Mouse (Mus musculus): ENCODE results near the gene Gpr162.

The Gpr162 gene

DNA sequence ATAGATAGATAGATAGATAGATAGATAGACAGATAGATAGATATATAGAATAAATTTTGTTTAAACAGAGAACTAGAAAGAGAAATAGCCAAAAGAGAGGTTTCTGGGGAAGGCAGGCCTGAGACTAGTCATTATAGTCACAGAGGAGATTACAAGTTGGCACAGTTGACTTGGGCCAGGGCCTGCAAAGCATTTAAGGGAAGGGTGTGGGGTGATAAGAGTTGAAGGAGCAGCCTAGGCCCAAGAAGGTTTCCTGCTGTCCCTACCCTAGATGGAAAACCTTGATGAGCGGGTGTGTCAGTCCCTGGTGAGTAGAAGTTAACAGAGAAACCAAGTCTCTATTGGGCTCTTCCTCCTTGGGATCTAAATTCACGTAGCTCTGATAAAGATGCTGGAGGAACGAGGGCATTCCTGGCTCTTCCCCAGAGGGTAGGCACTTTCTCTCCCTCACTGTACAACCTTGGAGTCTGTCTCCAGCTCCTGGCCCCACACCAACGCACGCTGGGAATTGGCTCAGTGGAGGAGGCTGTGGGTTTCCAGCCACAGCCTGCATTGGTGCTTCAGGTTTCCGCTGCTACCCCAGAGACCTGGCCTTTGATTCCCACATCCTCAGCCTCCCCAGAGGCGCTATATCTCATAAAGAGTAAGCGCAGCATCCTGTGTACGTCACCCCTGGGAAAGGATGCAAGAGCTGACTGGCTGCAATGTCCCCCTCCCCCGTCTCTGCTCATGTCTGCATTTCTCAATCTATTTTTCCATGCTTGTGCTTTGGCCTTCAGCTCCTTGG lies 21.1 kb upstream of the Gpr162 start:
- in situ Hi-C loops (cut with MboI; ENCODE audit: low pct_unique_long_range_greater_than_20kb in 1 of 2, low sequenced_read_pairs in 2 of 2, unreplicated experiment in 1 of 2) = no loop called here

DNA sequence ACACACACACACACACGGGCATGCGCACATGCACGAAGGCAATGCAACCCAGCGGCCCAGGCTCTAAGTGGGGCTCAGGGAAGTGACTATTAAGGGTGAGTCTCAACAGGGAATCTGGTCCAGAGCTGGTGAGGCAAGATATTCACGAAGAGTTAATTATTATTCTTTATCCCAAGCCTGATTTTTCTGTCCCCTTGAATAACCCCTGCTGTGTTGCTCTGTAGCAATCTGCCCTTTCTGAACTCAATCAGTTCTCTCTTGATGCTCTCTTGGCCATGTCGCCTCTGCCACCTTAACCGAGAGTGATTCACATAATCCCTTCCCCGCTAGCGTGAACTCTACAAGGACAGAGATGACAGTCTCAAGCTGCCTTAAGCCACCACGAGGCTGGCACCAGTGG lies 19.6 kb upstream of the Gpr162 start:
- in situ Hi-C loops (cut with MboI; ENCODE audit: low pct_unique_long_range_greater_than_20kb in 1 of 2, low sequenced_read_pairs in 2 of 2, unreplicated experiment in 1 of 2) = no loop called here

DNA sequence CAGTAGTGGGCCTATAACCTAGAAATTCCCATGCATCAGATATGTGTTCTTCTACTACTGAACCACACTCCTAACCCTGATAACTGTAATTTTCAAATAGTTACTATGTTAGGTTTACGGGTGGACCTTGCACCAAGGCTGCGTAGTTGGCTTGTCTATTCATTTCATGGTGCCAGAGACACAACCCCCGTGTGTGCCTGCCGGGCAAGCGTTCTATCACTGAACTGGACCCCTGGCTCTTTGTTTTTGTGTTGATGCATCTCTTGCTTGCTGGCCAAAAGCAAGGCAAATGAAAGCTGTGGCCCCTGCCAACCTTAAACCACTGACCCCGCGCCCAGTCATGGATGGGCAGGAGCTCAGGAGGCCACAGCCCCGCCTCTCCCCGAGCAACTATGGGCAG lies 18.0 kb upstream of the Gpr162 start:
- in situ Hi-C loops (cut with MboI; ENCODE audit: low pct_unique_long_range_greater_than_20kb in 1 of 2, low sequenced_read_pairs in 2 of 2, unreplicated experiment in 1 of 2) = no loop called here

DNA sequence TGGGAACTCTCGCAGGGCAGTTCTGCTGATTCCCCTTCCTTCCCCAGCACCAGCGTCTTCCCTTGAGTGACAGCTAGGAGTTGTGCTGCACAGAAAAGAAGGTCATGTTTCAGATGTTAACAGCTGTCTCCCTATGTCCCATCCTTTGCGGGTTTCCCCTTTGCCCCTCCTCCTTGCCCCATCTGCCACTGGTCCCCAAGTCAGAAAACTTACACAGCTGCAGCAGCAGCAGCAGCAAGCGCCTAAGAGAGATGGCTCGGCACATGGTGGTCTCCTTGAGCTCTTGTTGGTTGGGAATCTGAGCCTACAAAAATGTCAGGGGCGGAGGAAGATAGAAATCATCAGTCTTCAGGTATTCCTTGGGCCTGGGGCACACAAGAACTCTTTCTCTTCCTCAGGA lies 15.6 kb upstream of the Gpr162 start:
- in situ Hi-C loops (cut with MboI; ENCODE audit: low pct_unique_long_range_greater_than_20kb in 1 of 2, low sequenced_read_pairs in 2 of 2, unreplicated experiment in 1 of 2) = no loop called here

DNA sequence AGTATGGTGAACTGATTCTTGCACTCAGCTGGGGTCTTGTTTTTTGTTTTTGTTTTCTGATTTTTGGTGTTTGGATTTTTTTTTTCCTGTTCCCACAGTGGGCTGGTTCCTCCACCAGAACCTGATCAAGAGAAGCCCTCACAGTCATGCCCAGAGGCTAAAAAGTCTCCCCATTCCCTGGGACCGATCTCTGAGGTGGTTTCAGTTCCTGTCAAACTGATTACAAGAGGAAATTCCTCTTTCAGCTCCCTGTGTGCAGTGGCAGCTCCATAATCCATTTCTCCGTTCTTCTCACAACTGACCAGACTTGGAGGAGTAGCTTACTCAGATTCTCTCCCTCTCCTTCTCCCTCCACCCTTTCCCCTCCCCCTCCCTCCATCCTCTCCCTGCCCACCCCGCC lies 10.6 kb upstream of the Gpr162 start:
- in situ Hi-C loops (cut with MboI; ENCODE audit: low pct_unique_long_range_greater_than_20kb in 1 of 2, low sequenced_read_pairs in 2 of 2, unreplicated experiment in 1 of 2) = no loop called here

DNA sequence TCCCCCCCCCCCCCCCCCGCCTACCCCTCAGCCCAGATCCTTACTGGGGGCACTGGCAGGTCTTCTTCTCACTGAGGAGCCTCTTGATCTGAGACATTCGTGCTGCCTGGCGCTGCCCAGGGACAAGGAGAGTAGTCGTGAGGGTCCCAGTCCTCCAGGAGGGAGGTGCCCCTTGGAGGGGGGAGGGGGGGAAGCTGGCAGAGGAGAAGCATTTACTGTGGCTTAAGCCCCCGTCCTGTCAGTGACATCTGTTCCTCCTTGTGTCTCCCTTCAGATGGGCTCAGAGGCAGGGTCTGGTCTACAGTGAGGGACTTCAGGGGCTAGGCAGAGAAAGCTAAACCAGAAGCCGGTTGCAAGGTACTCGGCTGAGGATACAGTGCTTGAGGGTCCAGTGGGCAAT lies 2.8 kb upstream of the Gpr162 start:
- in situ Hi-C loops (cut with MboI; ENCODE audit: low pct_unique_long_range_greater_than_20kb in 1 of 2, low sequenced_read_pairs in 2 of 2, unreplicated experiment in 1 of 2) = no loop called here

DNA sequence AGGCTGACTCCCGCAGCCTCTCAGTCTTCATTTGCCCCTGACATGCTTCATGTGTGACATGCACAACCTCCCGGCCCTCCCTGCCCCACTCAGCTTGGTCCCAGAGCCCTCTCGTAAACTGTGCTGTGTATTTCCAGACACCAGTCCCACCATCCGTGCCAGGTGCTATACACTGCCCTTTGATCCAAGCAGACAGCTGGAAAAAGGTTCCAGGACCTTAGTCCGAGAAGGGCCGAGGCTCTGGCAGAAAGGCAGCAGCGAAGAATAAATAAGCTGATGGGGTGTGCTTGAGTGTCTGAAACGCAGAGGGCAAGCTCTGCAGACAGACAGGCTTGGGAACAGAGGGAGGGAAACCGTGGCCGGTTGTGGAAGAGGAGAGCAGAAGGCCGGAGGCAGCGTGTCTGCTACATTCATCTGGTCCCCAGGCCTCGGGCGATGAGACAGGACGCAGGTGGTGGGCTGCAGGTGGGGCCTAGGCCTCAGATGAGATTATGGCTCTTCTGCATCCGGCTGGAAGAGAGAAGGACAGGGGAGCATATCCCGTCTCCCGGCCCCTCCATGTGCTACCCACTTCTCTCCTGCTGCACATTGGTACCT lies 2.1 kb upstream of the Gpr162 start:
- in situ Hi-C loops (cut with MboI; ENCODE audit: low pct_unique_long_range_greater_than_20kb in 1 of 2, low sequenced_read_pairs in 2 of 2, unreplicated experiment in 1 of 2) = no loop called here

DNA sequence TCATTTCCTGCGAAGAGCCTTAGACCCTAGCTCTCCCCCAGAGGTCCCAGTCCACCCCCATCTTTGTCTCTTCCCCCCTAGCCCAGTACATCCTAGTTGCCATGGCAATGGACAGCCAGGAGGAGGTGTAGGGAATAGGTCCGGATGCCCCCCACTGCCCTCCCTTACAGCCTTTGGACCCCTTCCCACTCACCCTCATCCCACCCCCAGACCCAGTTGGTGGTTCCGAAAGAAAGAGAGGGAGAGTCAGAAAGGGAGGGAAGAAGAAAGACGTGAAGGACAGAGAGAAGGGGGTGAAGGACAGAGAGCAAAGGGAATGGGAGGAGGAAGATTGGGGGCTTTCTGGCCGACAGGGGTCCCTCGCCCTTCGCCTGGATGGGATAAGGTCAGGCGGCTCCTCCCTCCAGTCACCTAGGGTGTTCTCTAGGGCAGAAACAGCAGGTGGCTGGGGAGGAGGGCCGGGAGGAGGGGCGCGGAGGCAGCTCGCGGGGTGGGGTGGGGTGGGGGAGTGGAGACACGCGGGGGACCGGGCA lies 592 bp downstream of the Gpr162 start:
- in situ Hi-C loops (cut with MboI; ENCODE audit: low pct_unique_long_range_greater_than_20kb in 1 of 2, low sequenced_read_pairs in 2 of 2, unreplicated experiment in 1 of 2) = no loop called here

DNA sequence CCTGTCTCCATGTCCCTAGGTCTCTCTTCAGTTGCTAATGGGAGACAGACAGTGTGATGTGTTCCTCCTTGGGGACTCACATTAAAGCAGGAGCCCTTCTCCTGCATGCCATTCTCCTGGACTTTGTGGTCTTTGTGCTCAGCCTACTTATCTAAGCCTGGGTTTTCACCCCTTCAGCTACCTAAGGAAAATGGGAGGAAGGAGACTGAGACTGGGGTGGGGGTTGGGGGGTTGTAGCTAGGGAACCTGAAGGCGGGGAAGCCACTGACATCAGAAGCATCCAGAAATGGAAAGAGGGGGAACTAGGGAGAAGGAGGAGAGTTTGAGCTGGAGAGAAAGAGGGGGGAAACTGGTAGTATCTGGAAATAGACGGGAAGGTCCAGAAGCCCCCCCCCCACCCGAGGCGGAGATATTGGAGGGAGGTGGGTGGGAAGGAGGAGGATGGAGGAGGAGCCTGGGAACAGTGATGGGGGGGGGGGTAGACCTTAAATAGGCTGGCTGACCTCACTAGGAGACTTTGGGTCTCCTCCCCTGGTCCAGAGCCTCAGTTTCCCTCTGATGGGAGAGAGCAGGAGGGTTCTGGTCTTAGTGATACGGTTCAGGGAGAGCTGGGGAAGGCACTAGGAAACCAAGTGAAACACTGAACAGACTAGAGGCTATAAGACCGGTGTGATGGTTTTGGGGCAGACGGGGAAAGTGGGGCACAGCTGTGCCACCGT lies 1.2 kb downstream of the Gpr162 start:
- in situ Hi-C loops (cut with MboI; ENCODE audit: low pct_unique_long_range_greater_than_20kb in 1 of 2, low sequenced_read_pairs in 2 of 2, unreplicated experiment in 1 of 2) = no loop called here

DNA sequence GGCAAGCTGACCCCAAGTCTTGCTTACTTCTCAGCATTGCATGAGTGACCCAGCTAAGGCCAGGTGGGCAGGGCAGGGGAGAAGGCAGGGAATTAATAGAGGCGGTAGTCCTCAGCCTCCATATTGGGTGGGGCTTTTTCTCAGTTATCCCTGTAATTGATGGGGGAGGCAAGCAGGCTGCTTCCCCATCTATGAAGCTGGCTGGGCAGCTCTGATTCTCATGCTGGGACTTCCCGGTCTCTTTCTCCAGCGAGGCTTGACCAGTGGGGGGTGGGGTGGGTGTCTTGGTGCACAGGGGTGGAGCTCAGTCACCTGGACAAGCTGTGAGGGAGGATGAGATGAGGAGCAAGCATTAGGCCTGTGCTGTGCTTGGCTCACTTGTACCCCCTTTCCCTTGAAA lies 2.0 kb downstream of the Gpr162 start:
- in situ Hi-C loops (cut with MboI; ENCODE audit: low pct_unique_long_range_greater_than_20kb in 1 of 2, low sequenced_read_pairs in 2 of 2, unreplicated experiment in 1 of 2) = no loop called here

DNA sequence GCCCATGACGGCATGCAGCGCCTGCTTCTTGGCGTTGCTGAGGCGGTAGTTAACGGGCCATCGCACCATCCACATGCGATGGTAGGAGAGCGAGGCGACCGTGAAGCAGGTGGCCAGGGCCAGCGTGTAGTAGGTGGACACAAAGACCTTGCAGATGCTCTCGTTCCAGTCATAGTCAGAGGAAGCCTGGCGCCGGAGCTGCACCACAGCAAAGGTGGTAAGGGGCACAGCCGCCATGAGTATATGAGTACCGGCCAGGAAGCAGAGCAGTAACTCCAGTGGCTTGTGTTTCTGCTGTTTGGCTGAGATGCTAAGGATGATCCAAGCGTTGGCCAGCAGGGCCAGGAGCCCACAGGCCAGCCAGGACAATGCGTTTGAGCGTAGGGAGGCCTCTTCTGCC lies 2.5 kb downstream of the Gpr162 start:
- in situ Hi-C loops (cut with MboI; ENCODE audit: low pct_unique_long_range_greater_than_20kb in 1 of 2, low sequenced_read_pairs in 2 of 2, unreplicated experiment in 1 of 2) = no loop called here

DNA sequence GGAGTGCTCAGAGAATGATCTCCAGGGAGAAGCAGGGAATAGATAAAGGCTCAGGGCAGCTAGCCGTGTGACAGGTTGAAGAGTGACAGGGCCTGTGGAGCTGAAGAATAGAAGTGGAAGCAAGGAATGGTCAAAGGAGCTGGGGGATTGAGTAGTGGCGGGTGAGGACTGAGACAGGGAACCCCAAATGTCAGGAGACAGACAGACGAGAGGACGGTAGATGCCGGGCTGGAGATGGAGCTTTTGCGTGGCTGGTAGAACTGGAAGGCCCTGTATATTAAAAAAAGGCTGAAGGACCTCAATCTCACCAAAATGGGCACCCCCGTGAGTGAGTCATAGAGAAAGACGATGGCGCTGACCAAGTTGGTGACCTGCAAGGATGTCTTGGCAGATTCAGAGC lies 3.3 kb downstream of the Gpr162 start:
- in situ Hi-C loops (cut with MboI; ENCODE audit: low pct_unique_long_range_greater_than_20kb in 1 of 2, low sequenced_read_pairs in 2 of 2, unreplicated experiment in 1 of 2) = no loop called here

DNA sequence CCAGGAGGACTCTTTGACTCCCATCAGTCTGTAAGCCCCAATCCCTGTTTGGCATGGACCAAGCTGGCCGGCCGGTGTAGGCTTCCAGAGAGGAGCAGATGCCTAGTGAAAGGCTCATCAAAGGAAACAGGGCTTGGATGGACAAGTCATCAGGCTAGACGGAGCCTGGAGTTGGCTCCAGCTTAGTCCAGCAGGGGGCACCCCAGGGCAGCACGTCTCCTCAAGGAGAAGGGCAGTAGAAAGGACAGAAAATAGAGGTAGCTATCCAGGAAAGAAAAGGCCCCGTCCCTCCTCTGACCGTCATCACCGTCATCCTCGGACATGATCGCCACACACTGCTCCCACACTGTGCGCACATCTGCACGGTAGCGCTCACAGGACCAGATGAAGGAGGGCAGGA lies 4.1 kb downstream of the Gpr162 start:
- in situ Hi-C loops (cut with MboI; ENCODE audit: low pct_unique_long_range_greater_than_20kb in 1 of 2, low sequenced_read_pairs in 2 of 2, unreplicated experiment in 1 of 2) = loop anchor here in 1 of 2 experiments (5.0 kb wide), 1 partner anchor 73 kb away; the partner anchor contains the start of gene Mlf2

DNA sequence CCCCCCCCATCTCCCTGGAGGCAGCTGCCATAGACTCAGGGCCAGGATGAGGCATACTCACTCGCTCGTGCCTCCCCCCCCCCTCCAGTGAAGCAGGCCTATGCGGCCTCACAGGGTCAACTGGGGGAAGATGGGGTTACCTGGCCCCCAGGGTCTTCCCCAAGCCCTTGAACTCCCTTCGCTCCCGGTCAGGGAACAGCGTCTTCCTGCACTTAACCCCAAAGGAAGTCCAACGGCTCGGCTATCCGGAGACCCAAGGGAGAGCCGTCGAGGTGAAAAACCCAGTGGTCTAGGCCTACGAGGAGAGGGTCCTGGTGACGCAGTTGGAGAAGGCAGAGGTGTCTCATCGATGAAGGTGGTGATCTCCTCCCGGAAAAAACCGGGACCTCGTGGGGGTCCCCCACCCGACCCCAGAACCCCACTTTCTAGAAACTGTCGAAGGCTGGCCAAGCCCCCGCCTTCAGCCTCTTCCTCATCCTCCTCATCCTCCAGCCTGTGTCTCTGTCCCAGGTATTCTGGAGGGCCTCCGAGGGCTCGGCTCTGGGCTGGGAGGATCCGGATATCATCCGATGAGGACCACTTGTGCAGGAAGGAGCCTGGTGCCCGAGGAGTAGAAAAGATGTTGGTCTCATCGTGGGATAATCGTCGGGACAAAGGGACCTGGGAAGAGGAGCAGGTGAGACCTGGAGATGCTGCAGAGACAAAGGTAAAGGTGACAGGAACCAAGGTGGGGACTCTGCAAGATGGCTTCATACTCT lies 5.0 kb downstream of the Gpr162 start:
- in situ Hi-C loops (cut with MboI; ENCODE audit: low pct_unique_long_range_greater_than_20kb in 1 of 2, low sequenced_read_pairs in 2 of 2, unreplicated experiment in 1 of 2) = loop anchor here in 1 of 2 experiments (5.0 kb wide), 1 partner anchor 74 kb away; the partner anchor contains the start of gene Mlf2

DNA sequence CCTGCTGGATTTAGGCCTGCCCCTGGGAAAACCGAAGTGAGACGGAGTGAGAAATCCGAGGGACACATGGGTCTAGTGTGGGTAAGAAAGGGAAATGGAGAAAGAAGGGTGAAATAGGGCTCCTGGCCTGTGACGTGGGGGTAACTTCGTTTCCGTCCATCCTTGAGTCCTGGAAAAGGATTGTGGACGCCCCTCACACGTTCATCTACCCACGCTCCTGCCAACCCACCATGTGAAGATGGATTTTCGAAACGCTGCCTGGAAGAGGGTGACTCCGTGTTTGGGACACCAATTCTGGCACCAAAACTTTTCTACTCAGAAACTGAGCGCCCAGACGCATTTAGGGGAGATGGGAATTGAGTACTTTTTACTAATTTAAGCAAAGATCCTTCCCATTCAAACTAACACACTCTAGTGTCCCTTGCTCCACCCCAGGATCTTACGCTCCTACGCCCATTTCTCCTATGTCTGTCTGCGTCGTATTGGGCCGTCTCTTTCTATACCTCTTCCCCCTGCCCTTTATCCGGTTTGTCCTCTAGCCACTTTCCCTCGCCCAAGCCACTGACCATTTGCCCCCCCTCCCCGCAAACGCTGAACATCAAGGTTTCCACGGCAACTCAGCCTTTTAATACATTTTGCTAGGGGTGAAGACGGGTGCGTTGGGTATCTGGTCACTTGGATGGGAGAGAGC lies 5.8 kb downstream of the Gpr162 start:
- in situ Hi-C loops (cut with MboI; ENCODE audit: low pct_unique_long_range_greater_than_20kb in 1 of 2, low sequenced_read_pairs in 2 of 2, unreplicated experiment in 1 of 2) = loop anchor here in 1 of 2 experiments (5.0 kb wide), 1 partner anchor 74 kb away; the partner anchor contains the start of gene Mlf2

DNA sequence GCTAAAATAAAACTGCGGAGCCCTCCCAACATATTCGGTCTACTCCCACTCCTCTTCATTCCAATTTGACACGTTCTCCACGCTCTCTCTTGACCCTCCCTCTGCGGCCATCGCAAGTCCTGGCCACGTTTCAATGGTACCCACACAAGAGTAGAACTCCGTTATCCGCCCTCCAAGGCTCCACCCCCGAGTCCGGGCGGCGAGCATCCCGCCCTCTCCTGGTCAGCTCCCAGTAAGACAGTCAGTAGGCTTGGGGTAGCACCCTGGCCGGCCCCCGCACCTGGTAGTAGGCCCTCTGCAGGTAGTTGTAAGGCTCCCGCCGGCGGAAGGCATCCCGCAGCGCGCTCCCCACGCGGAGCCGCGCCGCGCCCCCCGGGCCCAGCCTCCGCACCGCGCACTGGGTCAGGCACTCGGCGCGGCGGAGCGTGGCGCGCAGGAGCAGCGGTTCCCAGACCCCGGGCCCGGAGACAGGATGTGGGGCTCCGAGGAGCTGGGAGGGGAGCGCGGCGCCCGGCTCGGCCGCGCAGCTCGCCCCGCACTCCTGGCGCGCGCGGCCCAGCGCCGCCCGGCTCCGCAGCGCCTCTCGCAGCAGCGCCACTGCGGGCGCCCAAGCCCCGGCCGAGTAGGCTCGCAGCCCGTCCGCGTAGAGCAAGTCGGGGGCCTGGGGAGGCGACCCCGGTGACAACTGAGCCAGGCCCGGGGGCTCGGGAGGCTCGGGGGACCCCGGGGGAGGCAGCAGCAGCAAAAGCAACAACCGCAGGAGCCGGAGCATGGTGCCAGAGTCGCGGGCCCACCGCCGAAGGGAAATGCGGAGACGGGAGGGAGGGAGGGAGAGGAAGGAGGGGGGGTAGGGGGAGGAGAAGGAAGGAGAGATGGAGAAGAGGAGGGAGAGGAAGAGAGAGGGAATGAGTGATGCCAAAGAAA lies 6.6 kb downstream of the Gpr162 start, which contains the start of gene P3h3:
P3h3 (minus strand) TSS at position 837 of the 924 bp plus-strand sequence.
- in situ Hi-C loops (cut with MboI; ENCODE audit: low pct_unique_long_range_greater_than_20kb in 1 of 2, low sequenced_read_pairs in 2 of 2, unreplicated experiment in 1 of 2) = loop anchor here in 1 of 2 experiments (5.0 kb wide), 1 partner anchor 75 kb away; the partner anchor contains the start of gene Mlf2

DNA sequence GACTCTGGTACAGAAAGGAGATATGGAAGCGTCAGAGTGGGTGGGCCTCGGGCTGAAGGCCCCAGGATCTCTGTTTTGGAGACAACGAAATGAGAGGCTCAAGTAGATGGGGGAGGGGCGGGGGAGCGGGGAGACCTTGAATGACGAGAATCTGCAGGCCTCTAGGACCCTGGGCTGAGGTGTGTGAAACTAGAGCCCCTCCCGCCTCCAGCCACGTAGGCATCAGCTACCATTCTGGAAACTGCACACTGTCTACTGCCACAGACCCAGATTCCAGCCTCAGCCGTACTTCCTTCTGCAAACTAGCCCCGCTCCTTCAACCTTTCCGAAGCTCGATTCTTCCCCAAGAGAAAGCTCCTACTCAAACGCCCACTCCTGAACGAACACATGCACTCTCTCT lies 7.5 kb downstream of the Gpr162 start:
- in situ Hi-C loops (cut with MboI; ENCODE audit: low pct_unique_long_range_greater_than_20kb in 1 of 2, low sequenced_read_pairs in 2 of 2, unreplicated experiment in 1 of 2) = loop anchor here in 1 of 2 experiments (5.0 kb wide), 1 partner anchor 76 kb away; the partner anchor contains the start of gene Mlf2
